Mouse (Mus musculus) right cerebral cortex, postnatal 4 days (tissue): ENCODE data around the gene Setd3.

Experiments
- DNase-seq: peaks from one replicate; pipeline ENCODE4 v3.0.0-alpha.2; 2022

Setd3 gene

DNA sequence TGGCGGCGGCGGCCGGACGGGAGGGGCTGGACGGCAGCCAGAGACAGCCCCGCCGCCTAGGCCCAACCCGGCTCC is at the start of gene Setd3:
Gene Setd3, minus strand, starts transcription at position 69 of the 75 bp plus-strand sequence.
- DNase-seq = no peak

DNA sequence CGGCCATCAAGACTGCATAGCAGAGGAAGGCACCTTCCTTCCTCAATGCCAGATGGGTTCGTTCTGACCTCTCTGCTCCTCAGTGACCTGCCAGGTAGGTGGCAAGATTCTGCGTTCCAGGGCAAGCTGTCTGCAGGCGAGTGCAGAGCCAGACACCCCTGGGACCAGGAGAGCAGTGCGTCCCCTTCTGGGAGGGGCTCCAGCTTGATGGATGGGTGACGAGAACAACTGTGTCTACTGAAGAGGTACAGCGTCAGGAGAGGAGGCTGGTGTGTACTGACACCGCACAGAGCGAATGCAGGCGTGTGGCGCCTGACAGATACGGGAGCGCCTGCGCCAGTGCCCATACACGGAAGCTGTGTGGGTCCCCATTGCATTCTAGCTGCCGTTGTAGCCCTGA is 48.4 kb upstream of the Setd3 start:
- DNase-seq = no peak

DNA sequence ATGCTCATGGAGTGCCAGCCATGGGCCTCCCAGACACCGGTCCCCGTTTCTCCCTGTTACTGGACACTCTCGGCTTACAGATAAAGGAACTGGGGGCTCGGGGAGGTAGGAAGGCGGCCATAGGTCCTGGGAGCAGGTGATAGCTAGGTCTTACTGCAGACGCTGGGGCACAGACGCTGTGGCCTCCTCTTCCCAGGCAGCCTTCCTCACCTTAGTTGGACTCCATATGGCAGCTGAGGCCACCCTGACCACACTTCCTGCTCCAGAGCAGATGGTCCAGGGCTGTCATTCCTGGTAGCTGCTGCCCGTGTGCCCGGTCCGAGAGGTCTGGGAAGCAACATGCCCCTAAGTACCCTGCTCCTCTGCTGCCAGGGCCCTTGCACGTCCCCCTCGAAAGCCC is 47.8 kb upstream of the Setd3 start:
- DNase-seq = no peak

DNA sequence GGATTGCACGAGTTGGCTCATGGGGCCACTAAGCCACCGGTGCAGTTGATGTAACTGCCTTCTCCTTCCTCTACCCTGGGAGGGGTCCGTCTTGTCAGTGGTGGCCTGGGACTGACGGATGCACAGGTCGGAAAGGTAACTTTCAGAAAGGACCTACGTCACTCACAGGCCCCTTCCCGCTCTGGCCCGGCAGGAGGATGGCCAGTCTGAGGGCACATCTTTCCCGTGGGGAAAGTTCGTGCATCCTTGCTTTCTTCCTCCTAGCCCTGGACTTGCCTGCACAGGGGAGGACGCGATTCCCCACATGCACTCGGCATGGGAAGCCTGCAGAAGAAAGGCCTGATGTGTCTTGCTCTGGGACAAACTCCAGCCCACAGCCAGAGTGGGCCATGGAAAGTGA is 47.1 kb upstream of the Setd3 start:
- DNase-seq = no peak

DNA sequence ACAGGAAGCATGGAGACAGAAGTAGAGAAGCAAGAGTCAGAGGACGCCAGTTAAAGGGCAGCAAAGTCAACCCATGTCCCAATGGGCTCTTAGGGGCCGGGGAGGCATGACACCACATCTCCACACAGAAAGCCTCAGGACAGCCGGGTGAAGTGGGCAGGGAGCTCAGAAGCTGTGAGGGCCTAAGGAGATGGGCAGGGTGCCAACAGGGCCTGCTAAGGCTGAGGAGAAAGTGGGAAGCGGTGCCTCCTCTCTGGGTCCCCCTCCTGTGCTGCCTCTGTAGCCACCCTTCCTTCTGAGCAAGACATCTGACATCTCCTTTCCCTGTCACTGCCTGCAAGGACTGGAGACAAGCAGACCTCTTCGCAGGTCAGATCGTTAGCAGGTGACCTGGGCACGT is 46.7 kb upstream of the Setd3 start:
- DNase-seq = peak; percentile 50

DNA sequence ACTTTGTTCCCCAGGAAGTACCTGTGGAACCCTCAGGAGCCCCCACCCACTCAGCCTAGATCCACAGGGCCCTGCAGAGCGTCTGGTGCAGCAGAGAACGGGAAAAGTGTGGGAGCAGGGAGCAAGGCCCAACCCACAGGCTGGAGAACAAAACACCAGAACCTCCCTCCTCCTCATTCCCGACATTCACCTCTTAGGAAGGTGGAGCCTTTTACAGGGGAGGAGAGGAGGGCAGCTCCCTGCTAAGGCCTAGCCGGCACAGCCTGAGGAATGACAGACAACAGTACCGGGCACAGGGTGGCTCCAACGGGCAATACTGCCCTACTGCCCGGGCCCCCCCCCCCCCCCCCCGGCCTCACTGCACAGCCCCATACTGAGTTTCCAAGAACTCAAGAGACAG is 44.2 kb upstream of the Setd3 start:
- no peak for DNase-seq

DNA sequence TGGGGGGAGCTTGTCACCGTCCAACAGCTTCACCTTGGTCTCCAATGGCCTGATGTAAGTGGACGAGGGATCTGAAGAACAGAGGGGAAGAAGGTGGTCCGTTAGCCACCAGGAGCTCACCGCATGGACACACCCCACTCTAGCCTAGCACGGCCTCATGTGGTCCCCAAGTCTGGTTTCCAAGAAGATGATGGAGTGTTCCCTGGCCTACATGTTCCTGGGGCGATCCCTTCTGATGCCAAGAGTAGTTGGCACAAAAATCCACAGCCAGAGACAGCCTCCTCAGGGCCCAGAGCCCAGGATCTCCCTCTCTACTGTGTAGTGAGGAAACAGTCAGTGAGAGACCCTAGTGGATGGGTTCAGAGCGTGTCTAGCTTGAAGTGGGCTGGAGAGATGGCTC is 42.6 kb upstream of the Setd3 start:
- no peak for DNase-seq

DNA sequence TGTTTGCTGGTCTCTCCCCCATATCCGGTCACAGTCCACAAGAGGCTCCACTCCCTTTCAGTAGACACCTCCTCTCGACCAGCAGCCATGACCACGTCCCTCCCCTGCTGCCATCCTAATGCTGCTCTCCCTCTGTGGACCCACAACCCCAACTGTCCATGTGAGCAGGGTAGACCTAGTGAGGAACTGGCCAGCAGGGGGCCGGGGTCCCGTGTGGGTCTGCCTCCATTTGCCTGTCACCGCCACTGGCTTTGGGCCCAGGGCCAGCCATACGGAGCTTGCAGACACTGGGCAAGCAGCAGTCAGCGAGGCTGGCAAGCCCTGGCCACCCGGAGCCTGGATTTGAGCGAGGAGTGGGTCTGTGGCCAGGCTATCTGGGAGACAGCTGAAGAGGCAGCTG is 42.1 kb upstream of the Setd3 start:
- DNase-seq = peak; percentile 63

DNA sequence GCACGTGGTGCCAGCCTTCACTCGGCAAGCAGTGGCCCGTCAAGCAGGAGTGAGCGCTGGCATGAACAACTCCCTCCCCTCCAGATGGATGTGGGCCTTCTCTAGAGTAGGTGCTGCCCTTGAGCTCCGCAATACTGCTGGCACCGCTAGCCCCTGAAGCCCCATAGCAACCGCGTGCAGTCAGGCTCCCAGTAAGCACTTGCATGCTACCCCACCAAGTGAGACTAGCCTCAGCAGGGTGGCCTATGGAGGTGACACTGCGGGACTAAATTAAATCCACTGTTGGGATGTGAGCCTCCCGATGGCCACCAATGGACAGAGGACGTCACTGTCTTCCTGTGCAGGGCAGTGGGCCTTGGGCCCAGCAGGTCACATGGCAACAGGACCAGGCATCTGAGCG is 41.5 kb upstream of the Setd3 start:
- DNase-seq = no peak

DNA sequence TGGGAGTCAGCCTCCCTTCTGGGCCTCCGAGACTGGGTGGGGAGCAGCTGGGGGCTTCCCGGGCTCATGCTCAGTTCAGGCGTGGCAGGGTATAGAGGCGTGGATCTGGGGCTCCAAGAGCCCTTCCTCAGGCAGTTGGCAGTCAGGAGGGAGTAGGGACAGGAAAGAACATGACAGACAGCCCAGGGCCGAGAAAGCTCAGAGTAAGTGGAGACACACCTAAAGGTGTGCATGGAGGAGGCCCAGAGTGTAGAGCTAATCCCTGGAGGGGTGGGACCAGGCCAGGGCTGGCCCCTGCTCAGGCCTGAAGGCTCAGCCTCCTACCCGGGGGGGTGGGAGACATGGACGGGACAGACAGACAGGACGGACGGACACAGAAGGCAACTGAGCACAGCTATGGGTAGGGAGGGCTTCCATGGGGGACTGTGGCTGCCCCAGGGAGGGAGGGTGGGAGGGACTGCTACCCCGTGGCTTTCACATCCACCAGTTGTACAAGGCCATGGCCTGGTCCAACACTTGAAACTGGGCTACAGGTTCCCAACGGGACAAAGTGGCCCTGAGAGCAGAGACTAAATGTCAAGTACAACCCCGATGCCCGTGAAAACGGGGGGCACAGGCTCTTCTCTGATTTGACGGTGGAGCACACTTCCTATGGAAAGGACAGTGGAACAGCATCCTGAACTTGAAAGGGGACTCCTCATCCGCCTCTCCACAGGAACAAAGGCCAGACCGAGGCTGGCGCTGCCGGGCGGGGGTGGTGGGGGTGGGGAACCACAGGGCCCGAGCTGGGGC is 40.9 kb upstream of the Setd3 start:
- no peak for DNase-seq

DNA sequence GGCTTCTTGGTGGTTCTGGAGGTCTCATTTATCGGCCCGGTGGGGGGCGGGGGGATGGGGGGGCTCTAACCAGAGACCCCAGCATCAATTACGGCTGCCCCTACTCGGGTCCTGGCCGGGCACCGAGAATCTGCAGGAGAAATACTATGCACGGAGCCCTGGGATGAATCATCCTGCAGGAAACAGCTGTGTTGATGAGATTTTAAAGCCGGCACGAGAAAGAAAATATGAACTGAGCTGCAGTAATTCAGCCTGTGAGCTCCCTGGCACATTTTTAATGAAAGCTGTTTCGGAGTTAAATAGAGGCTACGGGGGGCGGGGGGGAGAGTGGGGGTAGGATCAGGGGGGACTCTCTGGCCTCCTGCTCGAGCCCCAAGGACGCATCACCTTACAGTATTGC is 40.0 kb upstream of the Setd3 start:
- no peak for DNase-seq

DNA sequence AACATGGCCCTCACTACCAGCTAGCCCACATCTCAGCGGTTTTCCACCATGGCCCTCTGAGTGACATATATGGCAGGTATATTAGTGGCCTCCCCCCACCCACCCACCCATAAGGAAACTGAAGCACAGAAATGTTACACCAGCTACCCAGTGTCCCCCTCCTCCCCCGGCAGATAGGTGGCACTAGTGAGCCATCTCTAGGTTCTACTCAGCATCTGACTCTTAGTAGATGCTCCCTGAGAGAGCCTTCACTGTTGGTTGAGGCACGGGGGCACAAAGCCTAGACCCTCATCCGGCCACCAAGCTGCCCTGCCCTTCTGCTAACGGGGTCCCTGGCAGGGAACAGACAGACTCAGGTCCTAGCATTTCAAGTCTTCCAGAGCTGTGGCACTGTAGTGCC is 38.5 kb upstream of the Setd3 start:
- peak; percentile 58 for DNase-seq

DNA sequence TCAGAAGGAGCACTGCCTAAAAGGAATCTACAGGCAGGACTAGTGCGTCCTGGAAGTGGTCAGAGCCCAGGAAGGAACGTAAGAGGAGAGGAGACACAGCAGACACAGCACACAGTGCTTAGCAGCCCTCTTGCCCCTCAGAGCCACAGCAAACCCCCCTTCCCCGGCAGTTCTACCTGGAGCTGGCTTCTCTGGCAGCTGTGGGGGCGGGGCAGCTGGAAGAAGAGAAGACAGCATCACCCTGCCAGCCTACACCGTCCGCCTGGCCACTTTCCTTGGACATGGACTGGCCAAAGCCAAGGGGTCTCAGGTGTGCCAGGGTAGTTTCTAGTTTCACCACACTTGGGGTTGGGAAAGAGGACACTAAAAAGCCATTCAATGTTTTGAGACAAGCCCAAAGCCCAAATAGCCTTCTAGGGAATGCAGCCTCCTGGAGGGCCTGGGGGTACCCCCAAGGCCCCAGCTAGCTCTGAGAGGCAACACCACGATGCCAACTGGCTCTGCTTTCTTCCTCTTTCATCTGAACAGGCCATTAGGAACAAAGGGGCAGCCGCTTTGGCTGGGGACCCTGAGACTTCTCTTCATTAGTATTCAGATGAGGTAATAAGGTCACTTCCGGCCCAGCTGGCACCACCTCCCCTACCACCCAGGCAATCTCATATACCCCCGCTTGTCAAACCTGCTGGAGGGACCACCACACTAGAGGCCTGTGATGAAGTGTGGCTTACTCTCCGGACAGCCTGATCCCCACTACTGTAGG is 37.7 kb upstream of the Setd3 start:
- DNase-seq = no peak

DNA sequence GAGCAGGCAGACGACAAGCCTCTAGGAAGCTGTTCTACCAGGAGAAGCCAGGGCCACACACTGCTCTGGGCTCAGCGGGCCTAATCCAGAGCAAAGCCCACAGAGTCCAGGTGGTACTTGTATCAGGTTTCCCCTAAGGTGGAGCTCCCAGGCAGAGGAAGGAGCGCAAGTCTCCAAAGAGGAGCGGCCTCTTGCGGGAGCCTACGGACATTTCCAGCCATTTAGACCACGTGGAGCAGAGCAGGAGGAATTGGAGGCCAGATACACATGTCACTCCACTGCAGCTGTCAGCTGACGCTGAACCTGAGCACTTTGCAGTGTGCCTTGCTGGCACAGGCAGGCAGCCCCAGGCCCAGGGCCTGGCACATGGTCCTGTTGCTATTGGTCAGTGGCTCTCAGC is 36.0 kb upstream of the Setd3 start:
- no peak for DNase-seq

DNA sequence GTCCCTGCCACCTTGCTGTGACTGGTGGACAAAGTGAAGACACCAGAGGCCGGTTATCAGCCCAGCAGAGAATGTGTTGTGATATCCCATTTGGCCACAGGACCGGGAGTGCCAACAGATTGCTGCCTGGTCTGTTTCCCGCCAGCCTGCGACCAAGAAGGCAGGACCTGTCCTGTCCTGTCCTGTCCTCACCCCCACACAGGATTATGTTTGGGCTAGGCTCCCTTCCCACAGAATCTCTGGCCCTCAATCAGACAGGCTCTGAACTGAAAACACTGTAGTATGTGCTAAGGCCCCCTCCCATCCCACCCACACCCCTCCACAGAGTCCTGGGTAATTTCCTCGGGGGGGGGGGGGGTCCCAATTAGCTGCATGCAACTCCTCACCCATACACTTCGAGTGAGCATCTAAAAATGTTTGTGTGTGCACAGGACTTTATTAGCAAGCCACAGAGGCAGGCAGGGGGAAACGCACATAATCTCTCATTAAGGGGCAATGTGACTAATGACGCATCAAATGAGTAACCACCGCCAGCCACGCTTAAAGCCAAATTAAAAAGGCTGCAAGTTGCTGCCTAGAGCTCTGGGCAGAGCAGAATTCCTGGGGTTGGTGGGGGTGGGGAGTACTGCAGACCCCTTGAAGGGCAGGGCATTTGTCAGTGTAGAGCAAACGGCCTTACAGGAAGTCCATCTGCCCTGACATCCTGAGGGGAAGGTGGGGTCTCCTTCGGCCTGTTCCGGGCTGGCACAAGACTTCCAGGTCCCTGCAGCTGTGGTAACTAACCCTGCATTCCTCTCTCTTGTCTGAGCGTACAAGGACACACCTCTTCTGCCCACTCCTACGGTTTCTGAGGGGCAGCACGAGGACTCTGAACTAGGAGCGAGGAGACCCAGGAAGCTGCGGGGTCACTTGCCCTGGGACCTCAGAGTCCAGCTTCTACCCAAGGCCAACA is 34.3 kb upstream of the Setd3 start:
- DNase-seq = no peak

DNA sequence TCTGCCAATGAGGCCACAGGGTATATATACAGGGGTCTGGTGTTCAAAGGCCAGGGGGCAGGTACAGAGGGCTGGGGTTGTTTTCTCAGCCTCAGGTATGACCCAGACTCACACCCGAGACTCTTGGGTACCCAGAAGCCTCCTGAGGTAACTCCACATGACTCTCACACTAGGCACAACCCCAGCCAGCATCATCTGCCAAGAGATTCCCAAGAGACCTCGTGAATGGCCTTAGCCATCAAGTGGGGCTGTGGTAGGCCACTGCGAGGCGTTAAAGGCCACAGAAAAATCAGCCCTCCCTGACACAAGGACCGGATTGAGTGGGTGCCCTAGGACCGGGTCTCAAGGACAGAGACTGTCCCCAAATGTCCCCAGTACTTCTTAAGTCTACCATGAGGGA is 33.4 kb upstream of the Setd3 start:
- DNase-seq = no peak

DNA sequence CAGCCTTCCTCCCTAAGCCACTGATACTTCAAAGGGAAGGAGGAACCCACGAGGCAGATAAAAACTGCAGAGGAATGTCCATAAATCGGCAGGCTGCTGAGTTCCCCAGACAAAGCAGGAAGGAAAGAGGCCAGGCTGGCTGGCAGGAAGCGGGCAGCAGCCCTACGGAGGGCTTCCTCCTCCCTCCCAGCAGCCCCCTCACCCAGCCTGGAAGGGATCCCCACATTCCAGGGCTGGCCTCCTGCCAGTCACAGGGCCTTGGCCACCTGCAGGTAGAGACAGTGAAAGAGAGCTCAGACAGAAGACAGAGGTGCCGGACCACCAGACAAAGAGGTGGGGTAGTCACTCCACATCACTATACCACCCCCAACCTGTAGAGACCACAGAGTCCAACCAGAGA is 33.0 kb upstream of the Setd3 start:
- DNase-seq = no peak

DNA sequence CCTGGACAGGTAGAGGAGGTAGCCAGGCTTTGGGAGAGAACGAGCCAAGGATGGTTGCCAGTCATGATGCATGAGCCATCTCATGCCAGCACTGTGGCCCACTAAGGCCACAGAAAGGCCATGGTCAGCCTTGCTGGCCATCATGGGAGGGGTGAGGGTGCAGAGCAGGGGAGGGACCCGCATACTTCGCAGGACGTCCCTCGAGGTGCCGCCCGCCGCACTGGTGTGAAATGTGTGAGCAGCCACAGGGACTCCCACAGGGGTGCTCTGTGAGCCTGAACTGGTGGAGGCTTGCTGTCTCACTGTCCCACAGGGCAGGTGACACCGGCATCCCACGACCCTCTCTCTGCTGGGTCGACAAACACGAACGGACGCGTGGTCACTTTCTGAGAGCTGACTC is 31.5 kb upstream of the Setd3 start:
- no peak for DNase-seq

DNA sequence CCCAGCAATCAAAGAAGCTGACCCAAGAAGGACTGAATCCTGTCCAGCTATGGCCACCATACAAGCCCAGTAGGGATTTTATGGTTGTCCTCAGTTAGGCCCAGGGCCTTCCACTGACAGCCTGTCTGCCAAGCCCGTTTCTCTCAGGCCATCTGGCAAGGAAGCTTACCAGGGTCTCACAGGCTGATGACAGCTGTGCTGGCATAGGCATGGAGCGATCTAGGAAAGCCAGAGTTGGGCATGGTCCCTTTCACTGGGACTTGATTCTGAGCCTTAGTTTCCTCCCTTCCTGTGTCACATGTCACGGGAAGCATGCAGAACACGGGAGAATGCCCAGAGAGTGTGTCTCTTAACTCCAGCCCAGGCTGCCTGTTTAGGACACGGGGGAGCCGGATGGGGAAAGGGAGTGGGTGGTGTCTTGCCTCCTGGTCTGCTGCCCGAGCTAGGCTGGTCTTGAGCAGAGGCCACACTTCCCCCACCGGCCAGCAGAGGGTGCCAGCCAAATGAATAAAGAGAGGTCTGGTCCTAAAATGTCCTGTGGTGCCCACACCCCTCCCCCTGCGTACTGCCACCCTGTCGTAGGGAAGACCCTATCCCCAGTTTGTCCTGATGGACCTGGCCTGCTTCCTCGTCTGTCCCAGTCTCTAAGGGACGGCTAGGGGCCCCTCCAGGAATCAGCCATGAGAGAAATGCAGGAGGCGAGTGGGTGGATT is 29.8 kb upstream of the Setd3 start:
- peak; percentile 80 for DNase-seq

DNA sequence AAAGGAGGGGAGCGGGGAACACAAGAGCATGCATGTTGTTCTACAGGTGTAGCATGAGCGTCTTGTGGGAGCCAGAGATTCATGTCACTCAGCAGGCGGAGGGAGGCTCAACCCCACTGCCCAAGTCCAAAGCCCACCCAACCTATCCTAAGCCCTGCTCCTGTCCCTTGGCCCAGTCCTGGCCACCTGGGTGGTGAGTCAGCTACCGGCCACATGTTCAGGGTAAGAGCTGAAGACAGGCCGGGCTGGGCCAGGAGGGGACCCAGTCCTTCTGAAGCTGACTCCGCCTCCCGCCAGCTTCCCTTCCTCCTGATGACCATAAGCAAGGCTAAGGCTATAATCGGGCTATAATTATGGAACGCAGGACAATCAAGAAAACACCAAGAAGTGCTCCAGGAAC is 29.1 kb upstream of the Setd3 start:
- no peak for DNase-seq

DNA sequence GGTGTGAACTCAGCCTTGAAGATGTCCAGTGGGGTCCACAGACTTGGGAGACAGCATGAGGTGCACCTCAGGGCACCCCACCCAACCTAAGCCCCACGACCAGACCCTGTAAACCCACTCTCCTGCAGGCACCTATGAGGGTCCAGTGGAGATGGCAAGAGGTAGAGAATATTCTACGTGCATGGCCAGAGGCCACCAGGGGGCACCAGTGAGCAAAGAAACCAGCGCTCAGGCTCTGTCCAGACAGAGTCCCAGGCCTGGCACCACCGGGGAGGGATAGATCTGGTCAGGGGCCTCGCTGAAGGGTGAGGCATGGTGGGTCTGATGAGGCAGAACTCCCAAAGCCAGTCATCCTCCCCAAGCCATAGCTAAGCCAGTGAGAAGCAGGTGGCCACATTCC is 27.5 kb upstream of the Setd3 start:
- DNase-seq = peak; percentile 95

DNA sequence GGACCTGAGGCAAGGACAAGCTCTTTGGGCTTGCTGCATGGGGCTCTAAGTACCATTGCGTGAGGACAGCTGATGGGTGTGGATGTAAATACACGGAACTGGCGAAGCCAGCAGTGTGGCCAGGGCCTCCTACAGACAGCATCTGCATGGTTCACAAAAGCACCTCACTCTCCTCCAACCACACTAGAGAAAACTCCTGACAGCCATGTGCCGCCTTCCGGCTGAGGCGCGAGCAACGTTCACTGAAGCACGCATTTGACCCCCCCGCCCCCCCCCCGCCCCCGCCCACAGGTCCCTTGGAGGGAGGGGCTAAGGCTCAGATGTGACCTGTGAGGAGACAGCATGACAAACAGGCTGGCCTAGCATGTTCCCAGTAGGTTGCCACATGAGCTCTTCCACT is 25.9 kb upstream of the Setd3 start:
- no peak for DNase-seq

DNA sequence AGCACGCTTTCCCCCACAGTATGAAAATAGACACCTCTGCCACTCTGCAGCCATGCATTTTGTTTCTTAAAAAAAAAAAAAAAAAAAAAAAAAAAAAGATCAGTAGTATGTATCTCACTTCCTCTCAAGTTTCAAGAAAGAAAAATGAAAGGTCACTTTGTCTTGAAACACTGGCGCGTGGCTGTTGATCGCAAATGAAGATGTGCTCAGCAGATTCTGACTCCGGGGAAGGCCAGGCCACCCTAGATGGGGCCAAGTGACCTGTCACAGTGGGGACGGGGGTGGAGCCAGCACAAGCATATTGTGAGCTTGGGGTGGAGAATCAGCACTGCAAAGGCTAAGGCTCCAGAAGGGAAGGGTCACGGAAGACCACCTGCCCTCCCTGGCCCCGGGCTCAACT is 24.8 kb upstream of the Setd3 start:
- no peak for DNase-seq

DNA sequence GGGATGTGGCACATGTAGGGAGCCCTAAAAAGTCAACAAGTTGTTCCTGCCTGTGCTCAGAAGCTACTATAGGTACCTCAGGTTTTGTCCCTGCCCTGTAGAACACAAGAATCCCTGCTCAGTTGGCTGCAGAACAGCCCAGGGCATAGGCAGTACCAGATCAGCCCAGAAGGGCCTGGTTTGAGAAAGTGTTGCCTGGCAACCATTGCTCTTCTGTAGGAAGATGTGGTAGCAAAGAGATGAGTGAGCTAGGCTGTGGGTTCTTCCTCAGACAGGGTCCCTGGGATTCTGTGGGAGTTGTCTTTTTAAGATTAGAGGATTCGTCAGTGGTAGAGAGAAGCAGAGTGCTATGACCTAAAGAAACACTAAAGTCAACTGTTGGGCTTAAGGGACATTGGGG is 21.0 kb upstream of the Setd3 start:
- no peak for DNase-seq
